In genomic region chr14:21314466-21314865, GRCm38 (mm10) we compare ENCODE assay signal across 17 mouse cellular contexts.
A peak's percentile ranks its signal among the peaks of the same experiment; 100 is the strongest.
DNase-seq lines count a peak whose midpoint lies in the region; ATAC-seq and TF ChIP-seq lines count a peak whose summit lies in the region.
"Had no signal": no experiment of that assay in that cellular context is flagged by ENCODE, and none has a peak within 500 bp of the region (broad histone marks: within the 10 kb centered on the region; RNA-seq: fewer than 3 reads in every experiment).

No protein-coding gene starts in this region.

- H3K4me1 ChIP-seq in heart, postnatal 0 days (ENCODE audit: control insufficient read depth, insufficient read depth), result peaks cover 11% of the 10 kb centered on the region
- no peaks in the 10 kb centered on the region for H3K4me1 ChIP-seq in embryonic facial prominence, embryonic 11.5 days (ENCODE audit: control insufficient read depth, insufficient read depth, low read length)
- peaks cover 31% of the 10 kb centered on the region; the same call in 1 of the 2 replicates for H3K4me1 ChIP-seq in limb, embryonic 10.5 days
- H3K4me1 ChIP-seq in kidney, embryonic 16.5 days (ENCODE audit: insufficient read depth, low read length), result no peaks in the 10 kb centered on the region
- H3K4me1 ChIP-seq: forebrain, embryonic 12.5 days; midbrain, embryonic 15.5 days had no signal

- H3K36me3 ChIP-seq in heart, postnatal 0 days (replicated peaks; ENCODE audit: control insufficient read depth, insufficient read depth, low read length), result no peaks in the 10 kb centered on the region
- no peaks in the 10 kb centered on the region for H3K36me3 ChIP-seq in embryonic facial prominence, embryonic 11.5 days (replicated peaks; ENCODE audit: control insufficient read depth, insufficient read depth, low read depth, low read length)
- H3K36me3 ChIP-seq in limb, embryonic 10.5 days, result no peaks in the 10 kb centered on the region
- no peaks in the 10 kb centered on the region for H3K36me3 ChIP-seq in kidney, embryonic 16.5 days (ENCODE audit: insufficient read depth, low read length)
- H3K36me3 ChIP-seq: forebrain, embryonic 12.5 days; midbrain, embryonic 15.5 days had no signal

- no peaks in the 10 kb centered on the region for H3K9me3 ChIP-seq in heart, postnatal 0 days (replicated peaks; ENCODE audit: control insufficient read depth, low read length)
- no peaks in the 10 kb centered on the region for H3K9me3 ChIP-seq in embryonic facial prominence, embryonic 11.5 days (replicated peaks; ENCODE audit: control insufficient read depth, low read length)
- no peaks in the 10 kb centered on the region for H3K9me3 ChIP-seq in limb, embryonic 10.5 days (replicated peaks)
- H3K9me3 ChIP-seq in kidney, embryonic 16.5 days (ENCODE audit: low read length), result no peaks in the 10 kb centered on the region
- H3K9me3 ChIP-seq: forebrain, embryonic 12.5 days; midbrain, embryonic 15.5 days had no signal

- peak overlapping the region; percentile 62 for H3K27ac ChIP-seq in heart, postnatal 0 days (ENCODE audit: low read depth)
- H3K27ac ChIP-seq in embryonic facial prominence, embryonic 11.5 days (replicated peaks; ENCODE audit: low read depth, low read length), result peak overlapping the region; percentile 56
- peak overlapping the region; percentile 42; the same call in 1 of the 2 replicates for H3K27ac ChIP-seq in limb, embryonic 10.5 days
- H3K27ac ChIP-seq in kidney, embryonic 16.5 days (ENCODE audit: low read length), result no peak overlapping the region
- H3K27ac ChIP-seq: forebrain, embryonic 12.5 days; midbrain, embryonic 15.5 days had no signal

- ATAC-seq in heart, postnatal 0 days (ENCODE audit: insufficient read depth, low read depth), result no peak
- ATAC-seq in embryonic facial prominence, embryonic 11.5 days (replicated peaks; ENCODE audit: insufficient number of reproducible peaks, low FRiP score, low TSS enrichment, low read depth), result no peak
- ATAC-seq in kidney, embryonic 16.5 days (ENCODE audit: low FRiP score, low TSS enrichment), result no peak
- ATAC-seq: midbrain, embryonic 15.5 days had no signal

- no peak overlapping the region; the same call in 1 of the 2 replicates for H3K4me2 ChIP-seq in heart, postnatal 0 days (ENCODE audit: low read depth, low read length)
- H3K4me2 ChIP-seq in embryonic facial prominence, embryonic 11.5 days (ENCODE audit: low read depth, low read length), result no peak overlapping the region
- no peak overlapping the region for H3K4me2 ChIP-seq in kidney, embryonic 16.5 days (replicated peaks; ENCODE audit: low read depth, low read length)
- H3K4me2 ChIP-seq: forebrain, embryonic 12.5 days; liver, embryonic 11.5 days; midbrain, embryonic 15.5 days had no signal

- no peaks in the 10 kb centered on the region for H3K27me3 ChIP-seq in heart, postnatal 0 days (ENCODE audit: control insufficient read depth, insufficient read depth, low read length)
- no peaks in the 10 kb centered on the region for H3K27me3 ChIP-seq in embryonic facial prominence, embryonic 11.5 days (ENCODE audit: control insufficient read depth, insufficient read depth, low read length)
- H3K27me3 ChIP-seq in limb, embryonic 10.5 days (ENCODE audit: low read depth, poor library complexity, severe bottlenecking), result no peaks in the 10 kb centered on the region
- H3K27me3 ChIP-seq in kidney, embryonic 16.5 days (ENCODE audit: insufficient read depth, low read length), result no peaks in the 10 kb centered on the region
- H3K27me3 ChIP-seq: forebrain, embryonic 12.5 days; midbrain, embryonic 15.5 days had no signal

- no peak overlapping the region for H3K9ac ChIP-seq in heart, postnatal 0 days (replicated peaks; ENCODE audit: low read depth, low read length)
- no peak overlapping the region for H3K9ac ChIP-seq in embryonic facial prominence, embryonic 11.5 days (replicated peaks; ENCODE audit: low read length)
- no peak overlapping the region for H3K9ac ChIP-seq in kidney, embryonic 16.5 days (replicated peaks; ENCODE audit: low read length)
- H3K9ac ChIP-seq: forebrain, embryonic 12.5 days; midbrain, embryonic 15.5 days had no signal

- TF ChIP-seq CTCF in heart, postnatal 0 days (IDR thresholded peaks at IDR 0.05; ENCODE audit: low read depth), result no peak

- peak; percentile 50 for DNase-seq in heart, postnatal 0 days (ENCODE audit: low spot score)
- DNase-seq in heart, adult 11 months, result no peak
- DNase-seq in embryonic facial prominence, embryonic 11.5 days (ENCODE audit: low spot score), result no peak
- DNase-seq in limb, embryonic 10.5 days (ENCODE audit: low spot score), result no peak
- no peak for DNase-seq in thymus, postnatal 14 days
- no peak for DNase-seq in cerebellum, adult 11-12 months
- DNase-seq: adrenal gland, adult 2 months; cerebellum, postnatal 36 days; kidney, adult 2 months; kidney, postnatal 25 days; lung, adult 2 months; spleen, adult 18-20 months; thymus, adult 18-20 months had no signal

- 58% methylated on average over 3 of the region's 3 CpGs for WGBS in heart, postnatal 0 days
- 67% methylated on average over 3 of the region's 3 CpGs for WGBS in embryonic facial prominence, embryonic 11.5 days
- whole genome bisulfite sequencing in limb, embryonic 10.5 days, result 95% methylated on average over 3 of the region's 3 CpGs
- 80% methylated on average over 3 of the region's 3 CpGs for WGBS in kidney, embryonic 16.5 days

- TF ChIP-seq EP300 in heart, postnatal 0 days (IDR thresholded peaks at IDR 0.05; ENCODE audit: low read depth), result no peak

- no peak overlapping the region for H3K4me3 ChIP-seq in heart, postnatal 0 days (ENCODE audit: low read depth, low read length)
- H3K4me3 ChIP-seq in embryonic facial prominence, embryonic 11.5 days (ENCODE audit: low read depth, low read length), result no peak overlapping the region
- no peak overlapping the region for H3K4me3 ChIP-seq in limb, embryonic 10.5 days
- H3K4me3 ChIP-seq in kidney, embryonic 16.5 days (ENCODE audit: low read length), result no peak overlapping the region
- H3K4me3 ChIP-seq: forebrain, embryonic 12.5 days; midbrain, embryonic 15.5 days had no signal
